Mouse (Mus musculus): Measurements from ENCODE around the gene Ufd1.

DNA sequence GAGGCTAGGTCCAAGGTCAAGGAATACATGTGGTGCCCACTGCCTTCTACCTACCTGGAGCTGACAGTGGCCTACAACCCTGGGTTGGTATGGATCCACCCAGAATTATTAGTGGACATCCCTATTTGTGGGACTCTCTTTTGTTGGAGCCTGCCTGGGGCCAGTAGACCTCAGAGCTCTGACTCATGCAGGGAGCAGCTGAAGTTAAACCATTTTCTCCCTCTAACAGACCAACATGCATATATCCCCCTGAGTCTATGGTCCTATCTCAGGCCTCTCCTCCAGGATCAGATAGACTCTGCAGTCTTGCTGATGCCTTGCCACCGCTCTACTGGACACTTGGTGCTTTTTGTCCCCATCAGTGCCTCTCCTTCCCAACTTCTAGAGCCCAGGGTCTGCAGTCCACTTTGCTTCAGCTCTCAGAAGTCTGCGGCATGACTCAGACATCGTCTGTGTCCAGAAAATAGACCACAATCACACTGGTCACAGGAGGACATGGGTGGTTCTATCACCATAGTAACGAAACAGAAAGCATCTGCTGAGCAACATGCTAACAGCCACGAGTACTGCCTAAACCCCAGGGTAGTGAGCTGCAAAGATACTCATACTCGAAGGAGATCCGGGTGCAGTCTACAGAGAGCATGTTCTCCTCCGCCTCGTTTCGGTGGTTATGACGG is 16.2 kb upstream of the Ufd1 start:
- TF ChIP-seq GATA1 (IDR thresholded peaks at IDR 0.05; ENCODE audit: borderline replicate concordance, low read length) (no peak), FLI1 (IDR thresholded peaks at IDR 0.05; ENCODE audit: low read length) (no peak)

Measured in megakaryocyte, embryonic 14.5 days (primary cell).